Mouse (Mus musculus) liver, embryonic 16.5 days (tissue): ENCODE measurements around the gene Spata18. TPM values are rescaled to one million over a fixed set of nuclear protein-coding genes. Genes with fewer than 3 reads are reported as not detected.

Experiments used
- ATAC-seq: fragments of 200-750 bp; cut with Nextera tagmentation; 2 replicates; pipeline ENCODE4 v1.8.0; 2017; ENCODE audit warnings: low read depth, mild to moderate bottlenecking, moderate number of reproducible peaks, moderate library complexity
- H3K27ac ChIP-seq: fragments of 300-500 bp; sonication (generic); 2 replicates; pipeline ENCODE4 v1.5.1; 2014; ENCODE audit warnings: mild to moderate bottlenecking, low read length
- H3K27me3 ChIP-seq: fragments of 300-500 bp; sonication (generic); 2 replicates; pipeline ENCODE4 v1.6.1; 2014; ENCODE audit warnings: low read depth, low read length, mixed read lengths; ENCODE audit not compliant: control insufficient read depth, insufficient read depth
- H3K36me3 ChIP-seq: fragments of 300-500 bp; sonication (generic); 2 replicates; pipeline ENCODE4 v1.6.1; 2014; ENCODE audit warnings: mild to moderate bottlenecking; ENCODE audit not compliant: control insufficient read depth, insufficient read depth
- H3K4me1 ChIP-seq: fragments of 300-500 bp; sonication (generic); 2 replicates; pipeline ENCODE4 v1.6.1; 2014; ENCODE audit warnings: low read depth, low read length, mixed read lengths; ENCODE audit not compliant: control insufficient read depth
- H3K4me2 ChIP-seq: fragments of 300-500 bp; sonication (generic); 2 replicates; pipeline ENCODE4 v1.6.1; 2014; ENCODE audit warnings: low read depth, low read length, mixed read lengths
- H3K4me3 ChIP-seq: fragments of 300-500 bp; sonication (generic); 2 replicates; pipeline ENCODE4 v1.5.1; 2014; ENCODE audit warnings: low read depth, mild to moderate bottlenecking, low read length
- H3K9ac ChIP-seq: fragments of 300-500 bp; sonication (generic); 2 replicates; pipeline ENCODE4 v1.6.1; 2014; ENCODE audit warnings: low read depth, low read length
- H3K9me3 ChIP-seq: fragments of 300-500 bp; sonication (generic); replicated peaks from 2 replicates; pipeline ENCODE4 v1.6.1; 2016; ENCODE audit warnings: low read length; ENCODE audit not compliant: control insufficient read depth
- WGBS: fragments of 180-500 bp; shearing (Covaris S2); extraction: QIAGEN DNeasy Blood & Tissue Kit; methylation state at CpG from one replicate; pipeline ENCODE4 v1.1.7; 2014; ENCODE audit not compliant: insufficient replicate concordance; 5-methylcytosine and 5-hydroxymethylcytosine counted together
- polyA plus RNA-seq: library from polyadenylated mRNA; unstranded; fragments of >200 nt; fragmentation: Nextera tagmentation; extraction: Ambion mirVana; gene quantifications from 2 replicates; pipeline ENCODE4 v1.2.1, GENCODE M21; 2015

The Spata18 gene
- polyA plus RNA-seq, 1 experiment from 2014 or later, result not detected

GRCm38 (mm10) chr5:73626842-73627241 lies 24.3 kb upstream of the Spata18 start:
- ATAC-seq, result no peak
- H3K36me3 ChIP-seq, result no peaks in the 10 kb centered on the region
- H3K4me2 ChIP-seq, result no peak overlapping the region

GRCm38 (mm10) chr5:73627559-73627958 lies 23.6 kb upstream of the Spata18 start:
- Histone ChIP-seq H3K9me3 (no peaks in the 10 kb centered on the region), H3K36me3 (no peaks in the 10 kb centered on the region), H3K4me1 (no peaks in the 10 kb centered on the region), H3K27ac (no peak overlapping the region), H3K9ac (no peak overlapping the region), H3K4me3 (no peak overlapping the region), H3K27me3 (no peaks in the 10 kb centered on the region), H3K4me2 (no peak overlapping the region)
- 66% methylated on average over 4 of the region's 4 CpGs for WGBS
- ATAC-seq, result no peak

More at GRCm38 (mm10) chr5:73626842-73627241, 24.3 kb upstream of the Spata18 start:
- Histone ChIP-seq H3K9me3 (no peaks in the 10 kb centered on the region), H3K27ac (no peak overlapping the region), H3K4me1 (no peaks in the 10 kb centered on the region), H3K4me3 (no peak overlapping the region), H3K9ac (no peak overlapping the region), H3K27me3 (no peaks in the 10 kb centered on the region)
- WGBS, result 80% methylated on average over 7 of the region's 7 CpGs

- Histone ChIP-seq H3K9ac (no peak overlapping the region), H3K9me3 (no peaks in the 10 kb centered on the region), H3K4me2 (no peak overlapping the region), H3K4me1 (no peaks in the 10 kb centered on the region), H3K4me3 (no peak overlapping the region), H3K36me3 (no peaks in the 10 kb centered on the region), H3K27me3 (no peaks in the 10 kb centered on the region), H3K27ac (no peak overlapping the region)
- WGBS, result 72% methylated on average over 15 of the region's 15 CpGs
- no peak for ATAC-seq
Observed at GRCm38 (mm10) chr5:73627991-73628390, 23.2 kb upstream of the Spata18 start.

GRCm38 (mm10) chr5:73630141-73630540 lies 21.0 kb upstream of the Spata18 start:
- H3K27me3 ChIP-seq, result no peaks in the 10 kb centered on the region
- H3K36me3 ChIP-seq, result no peaks in the 10 kb centered on the region
- H3K9ac ChIP-seq, result no peak overlapping the region
- 8% methylated on average over 5 of the region's 5 CpGs for WGBS
- H3K4me2 ChIP-seq, result no peak overlapping the region
- H3K27ac ChIP-seq, result no peak overlapping the region
- no peaks in the 10 kb centered on the region for H3K4me1 ChIP-seq
- peak; percentile 51; the same call in 1 of the 2 replicates for ATAC-seq
- H3K4me3 ChIP-seq, result no peak overlapping the region
- no peaks in the 10 kb centered on the region for H3K9me3 ChIP-seq

GRCm38 (mm10) chr5:73631001-73631558 lies 20.1 kb upstream of the Spata18 start:
- no peak overlapping the region for H3K9ac ChIP-seq
- H3K27me3 ChIP-seq, result no peaks in the 10 kb centered on the region
- H3K36me3 ChIP-seq, result no peaks in the 10 kb centered on the region
- H3K4me3 ChIP-seq, result no peak overlapping the region
- 49% methylated on average over 10 of the region's 10 CpGs for WGBS
- no peaks in the 10 kb centered on the region for H3K4me1 ChIP-seq
- H3K9me3 ChIP-seq, result no peaks in the 10 kb centered on the region
- H3K27ac ChIP-seq, result no peak overlapping the region
- H3K4me2 ChIP-seq, result no peak overlapping the region
- ATAC-seq, result no peak

GRCm38 (mm10) chr5:73632291-73632690 lies 18.9 kb upstream of the Spata18 start, which contains the start of gene Lrrc66:
Gene Lrrc66 (minus strand): TSS chr5:73632526.
- no peak within 1 kb of the TSS for H3K27ac ChIP-seq
- no peaks in the 10 kb centered on the region for H3K36me3 ChIP-seq
- no peak within 1 kb of the TSS for H3K4me3 ChIP-seq
- 58% methylated on average over 8 of the region's 8 CpGs for WGBS
- H3K9me3 ChIP-seq, result no peaks in the 10 kb centered on the region
- no peak within 1 kb of the TSS for H3K4me2 ChIP-seq
- no peak within 1 kb of the TSS for H3K9ac ChIP-seq
- no peak for ATAC-seq
- H3K4me1 ChIP-seq, result no peaks in the 10 kb centered on the region
- no peaks in the 10 kb centered on the region for H3K27me3 ChIP-seq

GRCm38 (mm10) chr5:73633141-73633540 lies 18.0 kb upstream of the Spata18 start:
- H3K36me3 ChIP-seq, result no peaks in the 10 kb centered on the region
- no peak for ATAC-seq
- H3K27ac ChIP-seq, result no peak overlapping the region
- no peak overlapping the region for H3K4me3 ChIP-seq
- H3K9me3 ChIP-seq, result no peaks in the 10 kb centered on the region
- no peak overlapping the region for H3K4me2 ChIP-seq
- H3K9ac ChIP-seq, result no peak overlapping the region
- no peaks in the 10 kb centered on the region for H3K4me1 ChIP-seq
- 50% methylated on average over 8 of the region's 8 CpGs for WGBS
- no peaks in the 10 kb centered on the region for H3K27me3 ChIP-seq

GRCm38 (mm10) chr5:73637337-73638107 lies 13.7 kb upstream of the Spata18 start:
- H3K36me3 ChIP-seq, result no peaks in the 10 kb centered on the region
- H3K27me3 ChIP-seq, result no peaks in the 10 kb centered on the region
- no peak overlapping the region for H3K9ac ChIP-seq
- no peak for ATAC-seq
- no peak overlapping the region for H3K4me2 ChIP-seq
- 43% methylated on average over 8 of the region's 8 CpGs for WGBS
- H3K27ac ChIP-seq, result no peak overlapping the region
- no peak overlapping the region for H3K4me3 ChIP-seq
- H3K9me3 ChIP-seq, result no peaks in the 10 kb centered on the region
- no peaks in the 10 kb centered on the region for H3K4me1 ChIP-seq

- WGBS, result 46% methylated on average over 3 of the region's 3 CpGs
- H3K4me1 ChIP-seq, result no peaks in the 10 kb centered on the region
Observed at GRCm38 (mm10) chr5:73641058-73641457, 10.1 kb upstream of the Spata18 start.

More at GRCm38 (mm10) chr5:73641058-73641457, 10.1 kb upstream of the Spata18 start:
- no peak overlapping the region for H3K4me3 ChIP-seq
- no peak overlapping the region for H3K9ac ChIP-seq
- H3K27ac ChIP-seq, result no peak overlapping the region
- H3K4me2 ChIP-seq, result no peak overlapping the region
- no peaks in the 10 kb centered on the region for H3K9me3 ChIP-seq
- no peaks in the 10 kb centered on the region for H3K36me3 ChIP-seq
- ATAC-seq, result no peak
- peaks cover under 1% of the 10 kb centered on the region for H3K27me3 ChIP-seq
